Mouse (Mus musculus) embryo, embryonic 11.5 days (tissue): Measurements from ENCODE around the gene Cftr.

Experiments used
- DNase-seq: peaks from one replicate; pipeline ENCODE4 v3.0.0-alpha.2; 2012; ENCODE audit warnings: low read depth, low spot score

Cftr gene

GRCm38 (mm10) chr6:18170311-18170922, at the start of gene Cftr:
TSS of gene Cftr (plus strand) at chr6:18170687.
- DNase-seq = peak; percentile 5

- no peak for DNase-seq
Measured at GRCm38 (mm10) chr6:18127206-18127983, 43.1 kb upstream of the Cftr start.

DNA sequence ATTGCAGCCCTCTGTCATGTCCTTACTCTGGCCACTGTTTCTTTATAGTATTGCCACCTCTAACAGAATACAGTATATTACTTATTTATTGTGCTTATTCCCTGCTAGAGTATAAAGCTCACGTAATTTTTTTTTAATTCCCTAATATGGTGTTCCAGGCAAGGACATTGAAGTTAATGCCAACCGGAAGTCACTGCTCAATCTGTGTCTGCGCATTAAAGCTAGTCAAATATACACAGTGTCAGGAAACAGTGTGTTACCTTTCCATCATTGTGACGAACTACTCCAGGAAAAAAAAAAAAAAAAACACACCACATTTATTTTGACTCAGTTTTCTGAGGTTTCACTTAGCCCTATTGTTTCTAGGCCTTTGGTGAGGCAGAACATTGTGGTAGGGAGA, 42.4 kb upstream of the Cftr start:
- DNase-seq = no peak

DNA sequence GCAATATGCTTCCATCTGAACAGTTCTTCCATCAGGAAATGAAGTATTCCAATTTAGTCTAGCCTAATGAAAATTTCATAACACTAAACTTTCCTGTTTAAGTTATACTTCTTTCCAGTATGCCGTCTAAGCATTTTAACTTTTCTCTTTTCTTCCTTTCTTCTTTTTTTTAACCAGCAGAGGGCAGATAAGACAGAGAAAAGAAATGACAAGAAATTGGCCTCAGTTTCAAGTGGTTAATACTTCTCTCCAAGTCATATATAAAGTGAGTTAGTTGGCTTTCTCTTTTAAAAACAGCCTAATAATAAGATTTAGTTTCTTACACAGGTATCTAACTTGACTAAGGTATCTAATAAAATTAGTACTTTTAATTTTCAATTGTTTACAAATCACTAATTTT, 35.2 kb upstream of the Cftr start:
- DNase-seq = no peak

DNA sequence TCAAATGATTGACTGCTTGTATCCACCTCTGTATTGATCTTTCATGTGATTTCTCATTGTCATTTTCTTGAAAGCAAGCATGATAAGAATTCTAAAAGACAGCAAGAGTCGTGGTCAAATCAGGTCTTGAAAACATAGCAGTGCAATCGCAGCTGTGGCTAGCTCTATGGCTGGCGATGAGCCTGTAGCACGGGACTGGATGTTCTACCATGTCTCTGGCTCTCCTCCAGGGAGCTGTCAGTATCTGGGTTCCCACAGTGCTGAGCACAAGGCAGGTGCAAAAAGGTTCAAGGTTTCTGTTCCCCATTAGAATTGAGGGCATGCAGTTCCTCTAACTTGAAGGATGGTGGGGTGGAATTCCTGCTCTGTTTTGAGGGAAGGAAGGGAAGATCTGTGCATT, 17.5 kb upstream of the Cftr start:
- DNase-seq = no peak

DNA sequence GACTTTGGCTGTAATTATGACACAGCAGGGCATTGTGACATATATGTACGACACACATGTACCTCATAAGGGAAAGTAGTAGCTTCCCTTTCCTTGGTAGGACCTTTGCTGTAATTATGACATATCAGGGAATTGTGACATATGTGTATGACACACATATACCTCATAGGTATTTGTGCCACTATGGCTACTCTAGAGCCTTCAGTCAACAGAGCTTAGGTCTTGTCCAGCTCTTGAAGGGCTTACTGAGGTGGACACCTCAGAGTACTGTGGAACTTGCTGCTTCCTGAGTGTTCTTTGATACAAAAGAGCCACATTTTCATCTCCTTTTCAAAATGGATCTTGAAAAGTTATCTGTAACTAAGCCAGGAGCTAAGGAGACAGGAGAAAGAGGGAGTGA, 869 bp upstream of the Cftr start:
- no peak for DNase-seq

DNA sequence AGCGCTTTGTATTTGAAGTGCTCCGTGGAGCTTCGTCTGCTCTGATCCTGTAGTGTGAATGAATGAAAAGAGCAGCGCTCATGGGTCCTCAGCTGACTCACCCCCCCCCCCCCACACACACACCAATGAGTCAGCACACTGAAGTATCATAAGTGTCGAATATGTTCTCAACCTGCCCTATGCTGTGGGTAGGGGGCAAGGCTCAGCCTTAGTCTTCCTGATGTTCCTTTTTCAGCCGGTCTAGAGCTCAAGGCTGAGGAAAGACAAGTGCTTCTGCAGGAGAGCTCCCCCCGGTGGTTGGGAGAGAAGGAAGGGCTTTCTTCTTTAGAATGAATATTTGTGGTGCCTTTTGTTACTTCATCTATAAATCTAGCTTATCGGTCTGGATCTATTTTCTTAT, 1.1 kb downstream of the Cftr start:
- DNase-seq = no peak

GRCm38 (mm10) chr6:18177509-18177908, 7.0 kb downstream of the Cftr start:
- no peak for DNase-seq

DNA sequence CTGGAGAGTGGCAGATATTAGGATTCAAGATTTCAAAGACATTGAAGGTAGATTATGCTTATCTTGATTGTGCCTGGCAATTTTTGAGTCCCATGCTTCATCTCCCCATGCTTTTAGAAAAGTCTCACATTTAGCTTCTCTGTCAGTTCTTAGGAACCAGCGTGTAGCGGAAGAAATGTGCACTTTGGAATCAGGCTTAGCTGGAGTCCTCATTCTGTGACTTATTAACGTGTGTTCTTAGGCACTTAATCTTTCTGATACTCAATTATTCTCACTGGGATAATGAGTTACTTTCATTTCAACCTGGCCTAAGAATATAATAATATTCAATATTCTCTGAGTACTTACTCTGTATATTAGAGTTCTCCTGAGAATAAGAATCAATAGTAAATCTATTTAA, 10.2 kb downstream of the Cftr start:
- no peak for DNase-seq

GRCm38 (mm10) chr6:18182903-18183302, 12.4 kb downstream of the Cftr start:
- no peak for DNase-seq

- no peak for DNase-seq
Measured at GRCm38 (mm10) chr6:18220691-18221090, 50.2 kb downstream of the Cftr start.

GRCm38 (mm10) chr6:18223206-18223605, 52.7 kb downstream of the Cftr start:
- no peak for DNase-seq

- no peak for DNase-seq
Measured at GRCm38 (mm10) chr6:18225157-18225556, 54.7 kb downstream of the Cftr start.

DNA sequence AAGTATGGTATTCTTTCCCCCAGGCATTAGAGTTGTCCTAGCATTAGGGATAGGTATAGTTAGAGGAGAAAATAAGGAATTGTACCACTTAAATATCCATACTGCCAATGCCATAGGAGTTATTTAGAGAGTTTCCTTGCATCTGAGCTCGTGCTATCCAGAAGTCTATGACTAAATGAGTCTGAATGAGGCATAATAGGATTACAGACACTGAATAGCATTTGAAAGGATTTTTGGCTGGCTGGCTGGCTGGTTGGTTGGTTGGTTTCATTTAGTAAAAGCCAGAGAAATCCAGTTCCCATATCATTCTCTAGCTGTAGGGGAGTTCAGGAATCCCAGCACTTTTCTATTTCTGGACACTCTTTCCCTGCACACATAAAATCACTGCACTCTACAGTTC, 76.0 kb downstream of the Cftr start:
- no peak for DNase-seq

- no peak for DNase-seq
Measured at GRCm38 (mm10) chr6:18247891-18248463, 77.5 kb downstream of the Cftr start.

GRCm38 (mm10) chr6:18248464-18248863, 78.0 kb downstream of the Cftr start:
- no peak for DNase-seq

DNA sequence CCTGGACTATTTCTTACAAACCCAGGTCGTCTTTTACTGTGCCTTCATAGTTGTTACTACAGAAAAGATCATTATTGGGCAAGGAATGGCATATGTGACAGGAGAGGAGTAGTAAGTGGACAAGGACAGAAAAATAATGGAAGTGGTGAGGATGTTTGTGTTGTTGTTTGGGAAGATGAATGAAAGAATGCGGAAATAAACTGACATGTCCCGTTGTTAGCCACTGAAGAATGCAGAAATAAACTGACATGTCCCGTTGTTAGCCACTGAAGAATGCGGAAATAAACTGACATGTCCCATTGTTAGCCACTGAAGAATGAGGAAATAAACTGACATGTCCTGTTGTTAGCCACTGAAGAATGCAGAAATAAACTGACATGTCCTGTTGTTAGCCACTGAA, 84.1 kb downstream of the Cftr start:
- peak; percentile 1 for DNase-seq

DNA sequence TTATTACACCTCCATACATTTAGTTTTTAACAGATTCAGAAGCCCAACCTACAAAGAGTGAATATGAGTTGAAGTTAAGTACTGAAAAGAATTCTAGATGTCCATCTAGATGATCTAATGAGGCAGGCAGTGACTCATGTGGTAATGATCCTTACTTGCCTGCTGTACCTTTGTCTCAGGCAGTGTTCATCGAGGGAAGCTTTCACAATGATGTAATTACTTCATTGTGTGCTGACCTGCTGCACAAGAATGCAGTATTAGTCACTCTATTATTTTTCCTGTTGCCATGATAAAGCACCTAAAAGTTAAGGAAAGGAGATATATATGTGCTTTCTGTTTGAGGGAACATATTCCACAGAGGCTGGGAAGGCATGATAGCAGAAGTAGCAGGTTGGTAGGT, 100.5 kb downstream of the Cftr start:
- no peak for DNase-seq

DNA sequence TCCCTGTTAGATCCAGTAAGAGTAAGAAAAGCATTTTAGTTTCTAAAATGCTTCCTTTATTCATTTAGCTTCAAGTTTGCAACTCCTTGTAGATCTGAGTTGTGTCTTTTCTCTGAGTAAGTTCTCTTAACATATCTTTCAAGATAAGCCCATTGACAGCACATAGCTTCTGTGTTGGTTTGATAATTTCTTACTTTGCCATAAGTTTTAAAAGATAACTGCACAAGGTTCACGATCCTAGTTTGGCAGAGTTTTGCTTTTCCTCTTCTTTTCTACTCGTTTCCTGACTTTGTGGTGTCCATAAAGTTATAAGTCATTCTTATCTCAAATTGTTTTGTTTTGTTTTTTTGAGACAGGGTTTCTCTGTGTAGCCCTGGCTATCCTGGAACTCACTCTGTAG, 130.3 kb downstream of the Cftr start:
- DNase-seq = no peak

DNA sequence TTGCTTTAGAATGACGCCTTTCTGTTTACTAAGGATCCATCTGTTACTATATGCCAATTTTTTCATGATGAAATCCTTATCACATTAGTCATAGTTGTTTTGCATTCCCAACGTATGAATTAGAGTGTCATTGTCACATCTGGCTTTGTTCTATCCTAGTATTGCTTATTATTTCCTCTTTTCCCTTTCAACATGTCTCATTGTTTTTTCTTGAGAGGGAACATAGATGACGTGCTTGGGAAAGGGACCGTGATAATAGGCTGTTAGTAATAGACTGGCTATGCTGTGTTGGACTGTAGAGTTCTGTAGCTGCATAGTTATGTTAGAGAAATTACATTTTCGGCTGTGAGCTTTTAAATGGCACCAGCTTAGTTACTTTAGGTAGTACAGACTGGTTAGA, 131.6 kb downstream of the Cftr start:
- no peak for DNase-seq

DNA sequence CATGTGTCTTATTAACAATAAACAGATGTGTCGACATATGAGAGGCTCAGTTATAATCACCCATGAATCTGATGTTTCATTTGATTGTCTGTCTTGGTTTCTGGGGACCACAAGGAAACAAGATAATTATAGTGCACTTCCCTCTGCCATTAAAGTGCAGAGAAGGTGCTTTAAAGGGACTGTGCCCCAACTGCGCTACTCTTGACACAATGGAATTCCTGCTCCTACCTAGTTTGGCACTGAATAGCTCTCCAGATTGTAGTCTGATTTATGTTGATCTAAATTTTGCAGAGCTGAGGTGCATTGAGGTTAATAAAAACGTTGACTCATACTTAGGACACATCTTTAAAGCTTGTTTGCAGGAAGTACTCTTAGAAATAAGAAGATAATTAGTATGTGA, 132.7 kb downstream of the Cftr start:
- DNase-seq = no peak

DNA sequence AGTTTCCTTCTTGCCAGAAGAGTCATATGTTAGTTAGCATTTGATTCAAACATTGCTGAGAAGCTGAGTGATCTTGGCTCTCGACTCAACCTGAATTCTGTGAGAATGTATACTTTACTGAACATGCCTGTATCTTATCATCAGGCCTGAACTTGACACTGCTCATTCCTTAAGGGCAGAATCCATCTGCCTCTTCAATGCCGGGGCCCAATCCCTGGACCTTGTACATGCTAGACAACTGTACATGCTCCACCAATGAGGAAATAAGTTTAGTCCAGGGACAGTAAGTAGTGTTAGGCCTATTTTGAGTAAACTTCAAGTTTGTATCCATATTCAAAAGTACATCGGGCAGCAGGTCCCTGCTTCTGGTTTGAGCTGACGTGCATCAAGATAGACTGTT, 134.6 kb downstream of the Cftr start:
- DNase-seq = no peak

GRCm38 (mm10) chr6:18310983-18311382, 140.5 kb downstream of the Cftr start:
- DNase-seq = no peak
